Mouse (Mus musculus): ENCODE measurements around the gene Gm4869.

GRCm38 (mm10) chr5:140506096-140506794 lies 60.8 kb downstream of the Gm4869 start:
- TF ChIP-seq CTCF (IDR thresholded peaks at IDR 0.05; ENCODE audit: control insufficient read depth, insufficient read depth, low read length) (no peak), POLR2A (IDR thresholded peaks at IDR 0.05; ENCODE audit: borderline replicate concordance, control insufficient read depth, low read depth, low read length) (peak; percentile 11; the same call in 1 of the 2 replicates)

Data from bone marrow, adult 2 months (tissue).